Mouse (Mus musculus): ENCODE results near the gene Rbp2.

- TF ChIP-seq CTCF (IDR thresholded peaks at IDR 0.05) (no peak), EP300 (IDR thresholded peaks at IDR 0.05) (no peak)
Measured at GRCm38 (mm10) chr9:98492212-98492611, 6.3 kb downstream of the Rbp2 start.
